Comparison of ENCODE assay signal across 8 mouse cellular contexts in the genomic region with DNA sequence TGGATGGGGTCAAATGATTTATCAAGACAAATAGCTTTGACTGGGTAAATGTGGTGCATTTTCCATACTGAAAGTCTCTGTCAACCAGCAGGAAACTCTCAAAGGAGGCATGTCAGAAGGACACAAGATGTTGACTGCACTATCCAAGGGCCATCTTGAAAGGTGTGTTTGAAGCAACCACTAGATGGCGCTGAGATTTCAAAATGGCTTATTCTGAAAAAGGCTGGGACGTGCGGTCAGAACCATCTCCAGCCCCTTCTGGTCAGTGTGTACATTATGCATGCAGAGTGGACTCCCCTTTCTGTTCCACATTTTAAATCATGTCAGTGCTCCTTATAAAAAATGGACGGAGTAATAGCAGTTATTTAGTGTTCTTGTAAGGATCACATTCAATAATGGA.
DNase-seq lines count a peak whose midpoint lies in the region; ATAC-seq and TF ChIP-seq lines count a peak whose summit lies in the region.

No protein-coding gene starts in this region.

- H3K9ac ChIP-seq in midbrain, embryonic 16.5 days (ENCODE audit: low read depth, low read length), result no peak overlapping the region
- no peak overlapping the region for H3K9ac ChIP-seq in liver, postnatal 0 days (replicated peaks)
- H3K9ac ChIP-seq in heart, embryonic 11.5 days (ENCODE audit: low read depth, low read length), result no peak overlapping the region

- no peak for ATAC-seq in midbrain, embryonic 16.5 days
- ATAC-seq in liver, postnatal 0 days, result no peak
- ATAC-seq in heart, embryonic 11.5 days (replicated peaks; ENCODE audit: insufficient number of reproducible peaks, low FRiP score, low TSS enrichment), result no peak

- no peak for TF ChIP-seq EP300 in liver, postnatal 0 days (IDR thresholded peaks at IDR 0.05; ENCODE audit: low read depth)

- 12% methylated on average over 4 of the region's 4 CpGs for WGBS in midbrain, embryonic 10.5 days
- WGBS in midbrain, embryonic 16.5 days, result 7% methylated on average over 4 of the region's 4 CpGs
- 16% methylated on average over 4 of the region's 4 CpGs for WGBS in forebrain, embryonic 10.5 days
- WGBS in liver, postnatal 0 days (ENCODE audit: insufficient replicate concordance), result 13% methylated on average over 4 of the region's 4 CpGs
- 12% methylated on average over 4 of the region's 4 CpGs for WGBS in heart, embryonic 11.5 days (ENCODE audit: insufficient replicate concordance)

- H3K9me3 ChIP-seq in midbrain, embryonic 10.5 days (replicated peaks), result no peaks in the 10 kb centered on the region
- no peaks in the 10 kb centered on the region for H3K9me3 ChIP-seq in midbrain, embryonic 16.5 days (replicated peaks; ENCODE audit: control insufficient read depth, low read length, poor library complexity, severe bottlenecking)
- no peaks in the 10 kb centered on the region for H3K9me3 ChIP-seq in forebrain, embryonic 10.5 days
- no peaks in the 10 kb centered on the region for H3K9me3 ChIP-seq in liver, postnatal 0 days (ENCODE audit: low read length)
- no peaks in the 10 kb centered on the region for H3K9me3 ChIP-seq in heart, embryonic 11.5 days (replicated peaks; ENCODE audit: control insufficient read depth, low read length)

- peak; percentile 51 for DNase-seq in midbrain, embryonic 10.5 days (ENCODE audit: low spot score)
- DNase-seq in adipocyte (ENCODE audit: low spot score), result peak; percentile 62
- peak; percentile 50 for DNase-seq in forebrain, embryonic 10.5 days (ENCODE audit: extremely low spot score, low spot score)
- DNase-seq in kidney, postnatal 14 days, result peak; percentile 63
- DNase-seq in liver, postnatal 0 days, result peak; percentile 15
- DNase-seq in telencephalon, adult 2 months (ENCODE audit: low read depth, low spot score), result peak; percentile 23

- no peaks in the 10 kb centered on the region for H3K27me3 ChIP-seq in midbrain, embryonic 10.5 days (ENCODE audit: low read depth, poor library complexity, severe bottlenecking)
- H3K27me3 ChIP-seq in midbrain, embryonic 16.5 days (ENCODE audit: control insufficient read depth, insufficient read depth, low read depth, low read length), result no peaks in the 10 kb centered on the region
- no peaks in the 10 kb centered on the region for H3K27me3 ChIP-seq in forebrain, embryonic 10.5 days (ENCODE audit: poor library complexity, severe bottlenecking)
- H3K27me3 ChIP-seq in liver, postnatal 0 days (ENCODE audit: insufficient read depth, low read length), result no peaks in the 10 kb centered on the region
- no peaks in the 10 kb centered on the region for H3K27me3 ChIP-seq in heart, embryonic 11.5 days (ENCODE audit: control insufficient read depth, insufficient read depth, low read length)

- H3K4me2 ChIP-seq in midbrain, embryonic 16.5 days (ENCODE audit: low read length), result no peak overlapping the region
- no peak overlapping the region for H3K4me2 ChIP-seq in liver, postnatal 0 days (ENCODE audit: low read depth, low read length)
- no peak overlapping the region for H3K4me2 ChIP-seq in heart, embryonic 11.5 days

- H3K27ac ChIP-seq in midbrain, embryonic 10.5 days (replicated peaks), result no peak overlapping the region
- no peak overlapping the region for H3K27ac ChIP-seq in midbrain, embryonic 16.5 days (ENCODE audit: low read length)
- H3K27ac ChIP-seq in forebrain, embryonic 10.5 days, result no peak overlapping the region
- no peak overlapping the region for H3K27ac ChIP-seq in liver, postnatal 0 days (ENCODE audit: low read depth)
- H3K27ac ChIP-seq in heart, embryonic 11.5 days (ENCODE audit: low read depth, low read length), result no peak overlapping the region

- peaks cover 10% of the 10 kb centered on the region for H3K4me1 ChIP-seq in midbrain, embryonic 10.5 days
- H3K4me1 ChIP-seq in midbrain, embryonic 16.5 days (ENCODE audit: control insufficient read depth, insufficient read depth, low read length), result peaks cover 5% of the 10 kb centered on the region; the same call in 1 of the 2 replicates
- H3K4me1 ChIP-seq in forebrain, embryonic 10.5 days, result no peaks in the 10 kb centered on the region
- H3K4me1 ChIP-seq in liver, postnatal 0 days (ENCODE audit: insufficient read depth), result no peaks in the 10 kb centered on the region
- no peaks in the 10 kb centered on the region for H3K4me1 ChIP-seq in heart, embryonic 11.5 days (ENCODE audit: control insufficient read depth, insufficient read depth, low read length)

- H3K36me3 ChIP-seq in midbrain, embryonic 10.5 days, result no peaks in the 10 kb centered on the region
- H3K36me3 ChIP-seq in midbrain, embryonic 16.5 days (ENCODE audit: control insufficient read depth, insufficient read depth, low read length), result no peaks in the 10 kb centered on the region
- H3K36me3 ChIP-seq in forebrain, embryonic 10.5 days (replicated peaks), result no peaks in the 10 kb centered on the region
- H3K36me3 ChIP-seq in liver, postnatal 0 days (replicated peaks; ENCODE audit: insufficient read depth, low read length), result no peaks in the 10 kb centered on the region
- no peaks in the 10 kb centered on the region for H3K36me3 ChIP-seq in heart, embryonic 11.5 days (ENCODE audit: control insufficient read depth, insufficient read depth, low read length)

- no peak overlapping the region for H3K4me3 ChIP-seq in midbrain, embryonic 10.5 days
- no peak overlapping the region for H3K4me3 ChIP-seq in midbrain, embryonic 16.5 days (ENCODE audit: low read depth, low read length)
- H3K4me3 ChIP-seq in forebrain, embryonic 10.5 days, result no peak overlapping the region
- H3K4me3 ChIP-seq in liver, postnatal 0 days (ENCODE audit: low read depth, low read length), result no peak overlapping the region
- no peak overlapping the region for H3K4me3 ChIP-seq in heart, embryonic 11.5 days (ENCODE audit: low read depth, low read length)

- TF ChIP-seq CTCF in liver, postnatal 0 days (IDR thresholded peaks at IDR 0.05; ENCODE audit: low read depth), result peak; percentile 67
